Mouse (Mus musculus) small intestine, adult 2 months (tissue): Measurements from ENCODE around the gene Cdh13.

Experiments used
- CTCF ChIP-seq: fragments of 200-500 bp; IDR thresholded peaks from 2 replicates; pipeline ENCODE4 v1.5.1; 2012; ENCODE audit warnings: low read depth, mild to moderate bottlenecking, control low read depth, inconsistent platforms, low read length, moderate library complexity, mixed read lengths; ENCODE audit not compliant: insufficient replicate concordance, insufficient read length; ENCODE audit errors: extremely low read depth
- POLR2A ChIP-seq: fragments of 200-500 bp; IDR thresholded peaks from 2 replicates; pipeline ENCODE4 v1.6.1; 2012; ENCODE audit warnings: low read depth, mild to moderate bottlenecking, control low read depth, inconsistent platforms, low read length, moderate library complexity

- TF ChIP-seq POLR2A (no peak), CTCF (no peak)
These were observed 425.8 kb downstream of the Cdh13 start for GRCm38 (mm10) chr8:118709366-118709765.
